Mouse (Mus musculus): ENCODE data around the gene Mphosph9.

Mphosph9 gene

DNA sequence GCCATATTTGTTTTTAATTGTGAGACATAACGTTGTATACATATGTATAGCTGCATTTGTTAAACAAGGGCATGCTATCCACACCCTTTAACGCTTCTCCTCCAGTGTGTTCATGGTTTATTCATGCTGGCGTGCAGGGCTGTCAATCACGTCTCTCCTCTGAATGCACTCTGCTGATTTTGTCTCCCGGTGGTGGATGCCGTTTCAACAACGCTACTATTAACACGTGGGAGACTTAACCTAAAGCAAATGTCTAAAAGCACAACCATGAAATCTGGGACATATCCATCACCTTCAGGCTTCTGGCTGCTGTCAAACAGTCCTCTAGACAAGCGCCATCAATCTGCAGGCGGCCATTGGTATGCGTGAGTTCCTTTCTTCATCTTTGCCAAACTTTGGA lies 58.1 kb downstream of the Mphosph9 start:
- CTCF ChIA-PET, result no interaction called here

GRCm38 (mm10) chr5:124267652-124268051 lies 60.1 kb downstream of the Mphosph9 start:
- CTCF ChIA-PET, result no interaction called here

DNA sequence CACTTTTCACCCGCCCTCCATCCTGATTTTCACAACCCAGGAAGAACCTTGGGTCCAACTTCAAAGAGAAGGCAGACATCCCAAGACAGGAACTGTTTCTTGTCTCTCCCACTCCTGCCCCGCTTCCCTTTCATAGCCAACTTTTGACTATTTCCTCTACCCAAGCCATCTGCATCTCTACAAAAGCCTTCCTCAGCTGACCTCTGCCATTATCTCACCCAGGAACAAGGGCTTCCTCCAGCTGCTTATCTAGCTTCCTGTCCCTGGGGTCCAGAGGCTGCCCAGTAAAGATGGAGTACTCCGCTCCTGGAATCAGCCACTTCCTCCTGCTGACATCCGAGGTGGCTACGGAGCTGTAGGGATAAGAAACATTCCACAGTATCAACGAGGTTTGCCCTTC lies 61.0 kb downstream of the Mphosph9 start:
- CTCF ChIA-PET, result no interaction called here

GRCm38 (mm10) chr5:124263246-124263645 lies 64.5 kb downstream of the Mphosph9 start:
- CTCF ChIA-PET, result no interaction called here

DNA sequence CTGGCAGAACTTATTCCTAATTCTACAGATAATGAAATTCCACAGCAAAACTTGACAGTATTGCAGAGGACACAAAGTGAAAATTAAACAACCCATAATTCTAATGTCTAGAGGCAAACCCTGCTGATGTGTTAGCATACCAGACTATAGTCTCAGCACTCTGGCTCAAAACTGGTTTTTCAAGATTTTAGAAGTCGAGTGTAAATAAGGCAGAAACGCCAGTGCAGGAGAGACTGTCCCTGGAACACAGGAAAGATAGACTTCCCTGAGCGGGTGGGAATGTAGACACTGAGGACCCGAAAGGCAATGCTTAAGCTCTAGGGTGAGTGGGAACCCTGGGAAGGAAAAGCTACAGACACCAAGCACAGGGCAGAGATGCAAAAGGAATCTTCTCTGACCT lies 65.7 kb downstream of the Mphosph9 start:
- CTCF ChIA-PET, result no interaction called here

DNA sequence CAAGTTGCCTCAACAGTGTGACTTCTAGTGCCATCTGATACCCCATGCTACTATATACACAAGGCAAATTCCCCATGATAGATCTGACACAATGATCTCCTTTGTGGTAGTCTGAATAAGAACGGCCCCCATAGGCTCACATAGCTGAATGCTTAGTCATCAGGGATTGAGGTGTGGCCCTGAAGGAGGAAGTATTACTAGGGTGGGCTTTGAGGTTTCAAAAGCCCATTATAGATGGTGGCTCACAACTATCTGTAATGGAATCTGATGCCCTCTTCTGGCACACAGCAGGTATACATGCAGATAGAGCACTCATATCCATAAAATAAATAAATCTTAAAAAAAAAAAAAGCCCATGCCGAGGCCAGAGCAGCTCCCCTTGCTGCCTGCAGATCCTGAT lies 68.6 kb downstream of the Mphosph9 start:
- CTCF ChIA-PET, result interaction anchor here (0.6 to 0.7 kb wide), 2 partner anchors 195 to 1091 kb away, joined by 3 read pairs; no protein-coding TSS in a partner anchor

DNA sequence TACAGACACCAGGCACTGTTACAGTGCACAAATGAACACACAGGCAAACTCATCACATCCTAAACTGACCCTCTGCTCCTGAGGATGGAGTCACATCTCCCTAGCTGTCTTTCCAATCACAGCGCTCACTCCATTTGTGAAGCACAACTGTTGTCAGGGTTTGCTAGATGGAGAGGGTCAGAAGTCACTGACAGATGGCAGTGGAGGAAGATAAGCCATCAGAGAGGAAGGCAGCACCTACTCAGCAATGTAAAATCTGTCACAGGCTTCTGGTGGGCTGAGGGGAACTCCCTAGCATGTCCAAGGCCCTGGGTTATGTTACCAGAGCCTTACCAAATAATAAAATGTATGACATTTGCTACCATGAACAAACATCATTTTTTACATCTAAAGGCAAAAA lies 69.7 kb downstream of the Mphosph9 start:
- CTCF ChIA-PET, result interaction anchor here (0.5 kb wide), 1 partner anchor 98 kb away, joined by 3 read pairs; no protein-coding TSS in a partner anchor

GRCm38 (mm10) chr5:124255141-124255540 lies 72.6 kb downstream of the Mphosph9 start:
- CTCF ChIA-PET, result no interaction called here

GRCm38 (mm10) chr5:124253555-124253954 lies 74.2 kb downstream of the Mphosph9 start:
- CTCF ChIA-PET, result no interaction called here

DNA sequence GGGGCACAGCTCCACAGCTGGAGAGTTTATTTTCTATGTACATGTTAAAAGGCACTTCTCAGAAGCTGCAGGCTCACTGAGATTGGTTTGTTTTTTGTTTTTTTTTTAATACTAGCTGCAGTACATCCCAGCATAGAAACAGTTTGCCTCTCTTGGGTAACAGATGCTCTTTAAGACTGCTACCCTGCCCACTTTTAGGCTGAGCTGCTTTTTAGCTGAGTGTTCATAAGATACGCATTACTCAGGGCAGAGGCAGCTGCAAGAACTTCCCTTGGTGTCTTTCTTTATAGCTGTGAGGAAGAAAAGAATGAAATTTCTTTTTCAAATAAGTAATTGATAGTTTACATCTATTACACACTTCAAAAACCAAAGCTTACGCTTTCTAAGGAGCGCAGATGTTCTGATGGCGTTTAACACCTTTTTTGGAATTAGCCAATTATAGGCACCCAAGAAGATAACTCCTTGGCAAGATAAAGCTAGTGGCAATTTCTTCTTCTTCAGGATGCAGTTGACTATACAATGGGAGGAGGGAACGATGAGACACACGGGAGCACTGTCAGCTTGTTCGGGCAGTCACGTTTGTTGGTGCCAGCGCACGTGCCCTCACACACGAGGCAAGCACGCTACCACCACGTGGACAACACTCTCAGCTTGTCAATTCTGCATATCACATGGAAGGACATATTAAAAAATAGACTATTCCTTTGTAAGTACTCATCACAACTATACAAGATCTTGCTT lies 75.0 kb downstream of the Mphosph9 start:
- CTCF ChIA-PET, result no interaction called here

GRCm38 (mm10) chr5:124251070-124251469 lies 76.7 kb downstream of the Mphosph9 start:
- CTCF ChIA-PET, result no interaction called here

- CTCF ChIA-PET, result interaction anchor here (0.6 kb wide), 1 partner anchor 11 kb away, joined by 3 read pairs; no protein-coding TSS in a partner anchor
Measured at GRCm38 (mm10) chr5:124249614-124250591, 77.9 kb downstream of the Mphosph9 start, which contains the start of gene Pitpnm2. TSS of gene Pitpnm2 (minus strand) at chr5:124249760.

DNA sequence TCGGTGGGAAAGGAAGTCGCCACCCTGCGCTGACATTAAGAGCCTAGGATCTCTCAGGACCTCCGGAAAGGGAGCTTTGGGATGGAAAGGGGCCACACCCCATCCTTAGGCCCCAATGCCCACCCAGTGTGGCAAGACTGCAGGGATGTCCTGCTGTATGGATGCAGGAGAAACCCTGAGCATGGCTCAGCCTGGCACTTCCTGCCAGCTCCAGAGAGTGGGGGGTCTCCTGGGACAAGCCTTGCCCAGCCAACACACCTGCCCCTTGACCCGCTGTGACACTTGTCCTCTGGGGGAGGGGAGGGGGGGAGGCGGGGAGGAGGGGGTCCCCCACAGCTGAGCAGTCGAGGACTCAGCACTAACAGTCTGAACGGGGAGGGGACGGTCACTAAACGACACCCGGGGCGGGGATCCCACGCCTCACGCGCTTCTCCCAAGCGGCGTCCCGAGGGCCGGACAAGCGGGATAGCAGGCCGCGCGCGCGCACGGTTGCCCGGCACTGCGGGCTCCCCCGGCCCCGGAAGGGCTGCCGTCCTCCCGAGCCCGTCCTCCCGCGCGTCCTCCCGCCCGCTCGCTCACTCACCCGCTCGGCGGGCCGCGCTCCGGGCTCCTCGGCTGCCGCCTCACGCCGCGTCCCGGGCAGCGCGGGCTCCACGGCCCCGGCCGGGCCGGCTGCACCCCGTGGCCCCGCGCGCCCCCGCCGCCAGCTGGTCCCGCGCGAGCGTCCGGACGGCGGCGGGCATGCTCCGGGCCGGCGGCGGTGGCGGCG lies 78.7 kb downstream of the Mphosph9 start:
- CTCF ChIA-PET, result interaction anchor here (1.0 kb wide), 1 partner anchor 38 kb away, joined by 8 read pairs; no protein-coding TSS in a partner anchor

DNA sequence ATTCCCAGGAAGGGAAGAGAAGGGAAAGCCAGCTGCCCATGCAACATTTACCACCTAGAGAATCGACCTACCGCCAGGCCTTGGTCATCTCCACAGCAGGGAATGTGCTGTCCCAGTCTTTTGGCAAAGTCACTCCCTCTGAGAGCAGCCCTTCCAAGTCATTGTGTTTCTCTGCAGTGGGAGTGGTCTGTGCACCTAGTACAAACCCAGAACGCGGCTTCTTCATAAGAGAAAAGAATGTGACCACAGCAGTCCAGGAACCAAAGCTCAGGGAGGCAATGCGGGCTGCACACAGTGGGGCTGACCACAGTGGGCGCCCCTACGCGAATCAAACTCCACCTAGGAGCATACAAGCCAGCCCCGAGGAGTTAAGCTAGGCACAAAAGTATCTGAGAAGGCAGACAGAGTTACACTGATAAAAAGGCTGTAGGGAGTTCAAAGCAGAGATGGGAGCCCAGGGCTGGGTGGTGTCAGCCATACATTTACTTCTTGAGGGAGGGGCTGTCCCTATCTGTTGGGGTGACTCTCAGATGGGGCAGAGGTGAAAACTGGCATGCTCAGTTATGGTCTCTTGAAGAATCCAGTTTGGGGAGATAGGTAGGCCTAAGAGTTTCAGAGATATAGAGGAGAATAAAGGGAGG lies 79.7 kb downstream of the Mphosph9 start:
- CTCF ChIA-PET, result interaction anchor here (0.6 to 1.0 kb wide), 2 partner anchors 37 to 94 kb away, joined by 4 to 8 read pairs; no protein-coding TSS in a partner anchor

DNA sequence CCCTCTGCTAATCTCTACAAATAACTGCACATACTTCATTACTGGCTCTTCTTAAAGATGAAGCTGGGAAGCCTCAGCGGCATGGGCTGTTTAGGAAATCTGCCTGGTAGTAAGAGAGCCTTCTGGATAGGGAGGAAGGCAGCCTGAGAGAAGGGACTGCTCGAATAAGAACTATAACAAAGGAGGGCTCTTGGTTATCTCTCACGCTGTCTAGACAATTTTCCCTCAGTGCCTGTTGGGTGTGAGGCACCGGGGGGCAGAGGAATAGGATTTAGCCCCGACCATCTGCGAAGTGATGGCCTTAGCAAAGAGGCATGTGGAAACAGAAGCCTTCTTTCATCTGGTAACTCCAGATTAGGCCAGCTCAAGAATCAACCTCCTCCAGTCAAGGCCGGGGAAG lies 80.5 kb downstream of the Mphosph9 start:
- CTCF ChIA-PET, result interaction anchor here (0.5 to 0.7 kb wide), 3 partner anchors 34 to 270 kb away, joined by 3 to 4 read pairs (median 3); no protein-coding TSS in a partner anchor

DNA sequence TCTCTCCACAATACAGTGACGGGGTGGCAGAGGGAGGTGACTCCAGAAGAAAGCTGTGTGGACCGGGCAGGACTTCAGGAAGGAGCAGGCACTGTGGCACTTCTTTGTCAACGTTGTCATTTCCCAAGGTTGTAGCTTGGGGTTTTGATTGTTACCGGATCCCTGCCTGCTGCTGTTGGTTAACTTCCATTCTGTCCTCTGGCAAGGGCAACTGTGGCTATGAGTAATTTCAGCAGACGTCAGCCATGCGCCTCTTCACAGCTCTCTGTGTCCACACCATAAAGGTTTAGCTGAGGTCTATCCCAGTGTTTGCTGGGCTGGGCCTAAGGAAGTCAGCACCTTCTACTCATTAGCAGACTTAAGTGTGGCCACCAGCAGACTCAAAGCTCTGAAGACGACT lies 82.9 kb downstream of the Mphosph9 start:
- CTCF ChIA-PET, result no interaction called here

DNA sequence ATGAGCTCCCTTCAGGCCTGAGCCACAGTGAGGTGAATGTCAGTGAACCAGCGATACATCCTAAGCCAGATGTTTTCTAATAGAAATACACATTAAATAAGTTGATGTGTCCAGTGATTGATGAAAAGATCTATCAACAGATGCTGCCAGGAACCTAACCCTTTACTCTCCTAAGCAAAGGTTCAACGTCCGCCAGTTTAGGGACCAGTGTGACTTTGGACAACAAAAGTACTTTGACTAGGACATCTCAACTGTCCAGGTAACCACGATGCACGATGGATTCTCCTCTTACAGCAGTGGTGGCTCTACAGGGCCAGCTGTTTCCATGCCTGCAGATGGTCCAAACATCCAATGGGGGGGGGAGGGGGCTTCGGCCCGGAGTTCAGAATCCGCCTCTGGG lies 83.3 kb downstream of the Mphosph9 start:
- CTCF ChIA-PET, result interaction anchor here (0.5 kb wide), 1 partner anchor 10 kb away, joined by 3 read pairs; no protein-coding TSS in a partner anchor

DNA sequence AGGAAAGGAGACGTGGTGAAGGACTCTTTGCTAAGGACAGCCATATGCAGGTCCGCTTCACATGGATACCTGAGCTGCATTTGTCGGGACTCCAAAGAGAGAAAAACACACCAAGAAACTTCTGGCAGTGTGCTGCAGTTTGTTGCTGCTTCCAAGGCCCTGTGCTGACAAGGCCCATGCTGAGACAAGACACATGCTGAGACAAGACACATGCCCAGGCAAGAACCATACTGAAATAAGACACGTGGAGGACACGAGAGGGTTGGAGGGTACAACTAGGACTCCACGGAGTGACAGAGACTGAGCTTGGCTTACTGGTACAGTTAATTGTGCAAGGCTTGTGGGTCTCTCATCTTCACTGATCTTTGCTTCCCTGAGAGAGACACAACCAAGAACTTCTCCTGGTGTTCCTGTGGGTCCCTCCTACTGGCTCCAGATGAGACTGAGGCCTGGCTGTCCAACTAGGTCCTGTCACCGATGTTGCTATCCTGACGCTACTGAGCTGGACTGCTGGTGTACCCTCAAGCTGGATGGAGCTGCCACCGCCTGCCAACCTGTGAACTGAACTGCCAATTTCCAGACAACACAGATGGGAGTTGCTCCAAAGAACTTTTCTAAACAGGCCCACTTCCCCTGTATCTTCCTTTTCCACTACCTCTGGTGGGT lies 84.4 kb downstream of the Mphosph9 start:
- CTCF ChIA-PET, result no interaction called here

GRCm38 (mm10) chr5:124241686-124242444 lies 85.9 kb downstream of the Mphosph9 start:
- CTCF ChIA-PET, result no interaction called here

Data from spleen, embryonic (tissue).